Mouse (Mus musculus) hindbrain, embryonic 10.5 days (tissue): Measurements from ENCODE around the gene A930004D18Rik. TPM values are rescaled to one million over a fixed set of nuclear protein-coding genes. Genes with fewer than 3 reads are reported as not detected.
"Not testable (repeated sequence)": the region's sequence is repeated elsewhere in the genome, so short reads cannot be mapped to it uniquely, and the experiment has no call there.

Experiments
- DNase-seq: peaks from one replicate; pipeline ENCODE4 v3.0.0-alpha.2; 2017; ENCODE audit warnings: low spot score
- H3K27ac ChIP-seq: fragments of 300-500 bp; sonication (generic); 2 replicates; pipeline ENCODE4 v1.5.1; 2016; ENCODE audit warnings: mild to moderate bottlenecking, moderate library complexity
- H3K27me3 ChIP-seq: fragments of 300-500 bp; sonication (generic); 2 replicates; pipeline ENCODE4 v1.6.1; 2016; ENCODE audit warnings: mild to moderate bottlenecking; ENCODE audit not compliant: poor library complexity, insufficient read depth, severe bottlenecking
- H3K36me3 ChIP-seq: fragments of 300-500 bp; sonication (generic); 2 replicates; pipeline ENCODE4 v1.6.1; 2016; ENCODE audit warnings: mild to moderate bottlenecking, moderate library complexity
- H3K4me1 ChIP-seq: fragments of 300-500 bp; sonication (generic); replicated peaks from 2 replicates; pipeline ENCODE4 v1.6.1; 2016; ENCODE audit warnings: mild to moderate bottlenecking
- H3K4me3 ChIP-seq: fragments of 300-500 bp; sonication (generic); 2 replicates; pipeline ENCODE4 v1.5.1; 2016; ENCODE audit warnings: mild to moderate bottlenecking, moderate library complexity
- H3K9me3 ChIP-seq: fragments of 300-500 bp; sonication (generic); 2 replicates; pipeline ENCODE4 v1.6.1; 2016; ENCODE audit warnings: mild to moderate bottlenecking, moderate library complexity
- WGBS: fragments of 180-500 bp; shearing (Covaris S2); methylation state at CpG from one replicate; pipeline ENCODE4 v1.1.7; 2016; 5-methylcytosine and 5-hydroxymethylcytosine counted together
- polyA plus RNA-seq: library from polyadenylated mRNA; unstranded; fragments of >200 nt; fragmentation: Nextera tagmentation; extraction: Ambion mirVana; gene quantifications from 2 replicates; pipeline ENCODE4 v1.2.1, GENCODE M21; 2016

A930004D18Rik gene
- polyA plus RNA-seq, 1 experiment from 2014 or later = 22.5 TPM

DNA sequence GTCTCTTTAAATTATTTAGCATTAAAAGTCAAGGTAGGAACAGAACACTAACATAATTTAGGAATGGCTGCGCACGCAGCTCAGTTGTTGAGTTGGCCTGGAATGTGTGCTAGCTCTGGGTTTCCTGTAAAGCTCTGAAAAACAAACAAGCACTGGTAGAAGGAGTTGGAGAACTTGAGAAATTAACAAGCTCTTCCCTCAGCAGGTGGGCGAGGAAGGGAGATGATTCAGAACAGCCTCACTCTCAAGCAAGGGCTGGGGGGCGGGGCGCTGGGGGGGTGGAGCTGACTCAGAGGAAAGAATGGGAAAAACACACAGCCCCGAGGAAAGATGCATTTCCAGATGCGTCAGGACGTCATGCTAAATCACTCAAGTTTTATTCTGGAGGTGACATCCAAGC is 32.4 kb downstream of the A930004D18Rik start:
- peak; percentile 20 for DNase-seq
- H3K4me1 ChIP-seq = peaks cover 7% of the 10 kb centered on the region; the same call in 1 of the 2 replicates
- no peak overlapping the region for H3K27ac ChIP-seq
- H3K36me3 ChIP-seq = no peaks in the 10 kb centered on the region
- no peaks in the 10 kb centered on the region for H3K9me3 ChIP-seq
- H3K4me3 ChIP-seq = no peak overlapping the region
- H3K27me3 ChIP-seq = no peaks in the 10 kb centered on the region
- WGBS = 26% methylated on average over 8 of the region's 8 CpGs

- H3K4me1 ChIP-seq = peaks cover 7% of the 10 kb centered on the region; the same call in 1 of the 2 replicates
- no peaks in the 10 kb centered on the region for H3K36me3 ChIP-seq
- no peak overlapping the region for H3K4me3 ChIP-seq
- no peak overlapping the region for H3K27ac ChIP-seq
- no peak for DNase-seq
- H3K9me3 ChIP-seq = no peaks in the 10 kb centered on the region
- no peaks in the 10 kb centered on the region for H3K27me3 ChIP-seq
- WGBS = 85% methylated on average over 4 of the region's 4 CpGs
Measured at GRCm38 (mm10) chr2:18004286-18004685, 33.3 kb downstream of the A930004D18Rik start.

- H3K36me3 ChIP-seq = no peaks in the 10 kb centered on the region
- no peak overlapping the region for H3K4me3 ChIP-seq
- no peaks in the 10 kb centered on the region for H3K27me3 ChIP-seq
- H3K27ac ChIP-seq = no peak overlapping the region
- no peaks in the 10 kb centered on the region for H3K9me3 ChIP-seq
- DNase-seq = no peak
- H3K4me1 ChIP-seq = peaks cover 7% of the 10 kb centered on the region; the same call in 1 of the 2 replicates
- WGBS = 96% methylated on average over 3 of the region's 3 CpGs
Measured at GRCm38 (mm10) chr2:18002306-18002705, 35.2 kb downstream of the A930004D18Rik start.

DNA sequence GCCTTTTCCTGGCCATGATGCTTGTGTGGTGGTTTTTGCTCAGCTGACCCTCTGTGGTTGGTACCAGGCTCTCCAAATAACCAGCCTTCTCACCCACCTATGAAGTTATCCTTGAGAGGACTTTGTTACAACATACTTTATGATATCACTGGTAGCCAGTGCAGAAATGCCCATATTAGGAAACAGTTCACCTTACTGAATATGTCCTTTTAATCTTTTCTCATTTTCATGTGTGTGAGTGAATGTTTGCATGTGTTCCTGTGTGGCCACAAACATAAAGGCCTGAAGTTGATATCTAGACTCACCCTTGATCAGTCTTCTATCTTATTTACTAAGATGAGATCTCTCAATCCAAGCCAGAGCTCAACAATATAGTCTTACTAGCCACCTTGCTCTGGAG is 40.7 kb downstream of the A930004D18Rik start, which contains the start of gene H2al2a:
Gene H2al2a, minus strand, starts transcription at position 101 of the 400 bp plus-strand sequence.
- Histone ChIP-seq H3K27ac (no peak within 1 kb of the TSS), H3K36me3 (no peaks in the 10 kb centered on the region), H3K27me3 (no peaks in the 10 kb centered on the region), H3K9me3 (no peaks in the 10 kb centered on the region), H3K4me1 (no peaks in the 10 kb centered on the region), H3K4me3 (no peak within 1 kb of the TSS)
- DNase-seq = no peak

DNA sequence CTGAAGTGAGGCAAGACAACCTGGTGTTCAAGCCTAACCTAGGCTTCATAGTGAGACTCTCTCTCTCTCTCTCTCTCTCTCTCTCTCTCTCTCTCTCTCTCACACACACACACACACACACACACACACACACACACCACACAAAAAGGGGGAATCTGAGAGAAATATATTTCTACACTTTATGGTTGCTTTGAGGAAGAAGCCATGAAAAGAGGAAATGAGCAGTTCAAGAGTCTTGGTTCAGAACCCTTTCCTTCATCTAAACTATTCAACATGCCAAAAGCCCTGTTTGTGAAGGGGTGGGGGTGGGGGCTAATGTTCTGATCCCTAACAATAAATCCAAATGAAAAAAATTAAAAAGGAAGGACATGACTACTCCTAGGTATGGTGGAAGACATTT is 48.0 kb downstream of the A930004D18Rik start:
- DNase-seq = no peak
- no peaks in the 10 kb centered on the region for H3K36me3 ChIP-seq
- no peak overlapping the region for H3K27ac ChIP-seq
- H3K4me3 ChIP-seq = no peak overlapping the region
- no peaks in the 10 kb centered on the region for H3K4me1 ChIP-seq
- H3K27me3 ChIP-seq = no peaks in the 10 kb centered on the region
- peaks cover 8% of the 10 kb centered on the region; the same call in 1 of the 2 replicates for H3K9me3 ChIP-seq

GRCm38 (mm10) chr2:17989115-17989514 is 48.4 kb downstream of the A930004D18Rik start:
- Histone ChIP-seq H3K4me1 (no peaks in the 10 kb centered on the region), H3K4me3 (no peak overlapping the region), H3K36me3 (no peaks in the 10 kb centered on the region), H3K9me3 (peaks cover 8% of the 10 kb centered on the region; the same call in 1 of the 2 replicates), H3K27ac (no peak overlapping the region), H3K27me3 (no peaks in the 10 kb centered on the region)
- DNase-seq = no peak
- WGBS = 57% methylated on average over 3 of the region's 3 CpGs

- no peaks in the 10 kb centered on the region for H3K27me3 ChIP-seq
- no peak for DNase-seq
- no peaks in the 10 kb centered on the region for H3K36me3 ChIP-seq
- 96% methylated on average over 3 of the region's 3 CpGs for WGBS
- no peaks in the 10 kb centered on the region for H3K4me1 ChIP-seq
- H3K4me3 ChIP-seq = no peak overlapping the region
- peaks cover 8% of the 10 kb centered on the region; the same call in 1 of the 2 replicates for H3K9me3 ChIP-seq
- no peak overlapping the region for H3K27ac ChIP-seq
Measured at GRCm38 (mm10) chr2:17986694-17987093, 50.8 kb downstream of the A930004D18Rik start.

DNA sequence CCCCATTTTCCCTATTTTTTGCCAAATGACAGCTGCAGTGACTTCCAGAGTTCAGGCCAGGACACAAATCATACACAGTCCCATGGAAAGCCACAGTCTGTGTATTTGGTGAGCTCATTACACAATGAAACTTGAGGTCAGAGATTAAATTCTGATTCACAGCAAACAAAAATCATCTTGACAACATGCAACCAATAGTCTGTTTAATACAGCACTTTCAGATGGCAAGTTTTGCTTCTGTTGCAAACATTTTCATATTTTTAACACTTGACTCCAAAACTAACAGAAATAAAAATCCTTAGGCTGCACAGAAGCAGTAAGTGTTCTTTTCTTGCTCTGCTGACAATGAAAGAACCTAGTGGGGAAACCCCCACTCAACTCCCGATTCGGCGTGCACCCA is 52.8 kb downstream of the A930004D18Rik start:
- Histone ChIP-seq H3K27me3 (no peaks in the 10 kb centered on the region), H3K27ac (no peak overlapping the region), H3K4me3 (no peak overlapping the region), H3K9me3 (0 out of 2 replicates have a peak, but pooled peaks cover 3% of the 10 kb centered on the region), H3K4me1 (no peaks in the 10 kb centered on the region), H3K36me3 (no peaks in the 10 kb centered on the region)
- 96% methylated on average over 3 of the region's 3 CpGs for WGBS
- DNase-seq = no peak

DNA sequence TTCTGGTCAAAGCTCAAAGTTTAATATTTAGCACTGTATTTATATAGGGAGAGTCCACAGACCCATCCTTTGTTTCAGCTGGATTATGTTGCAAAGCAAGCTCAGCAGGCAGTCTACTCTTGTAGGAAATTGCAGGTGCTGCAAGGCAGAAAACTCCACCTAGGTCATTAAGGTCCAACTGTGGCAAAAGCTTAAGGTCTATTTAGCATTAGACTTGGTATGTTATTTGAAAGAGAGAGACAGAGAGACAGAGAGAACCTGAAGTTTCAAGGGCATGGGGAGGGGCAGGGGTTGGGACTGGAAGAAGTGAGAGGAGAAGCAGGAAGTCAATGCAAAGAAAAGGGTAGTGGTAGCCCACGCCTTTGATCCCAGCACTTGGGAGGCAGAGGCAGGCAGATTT is 54.8 kb downstream of the A930004D18Rik start:
- 0 out of 2 replicates have a peak, but pooled peaks cover 3% of the 10 kb centered on the region for H3K9me3 ChIP-seq
- no peaks in the 10 kb centered on the region for H3K27me3 ChIP-seq
- no peaks in the 10 kb centered on the region for H3K4me1 ChIP-seq
- no peak overlapping the region for H3K27ac ChIP-seq
- DNase-seq = no peak
- H3K36me3 ChIP-seq = no peaks in the 10 kb centered on the region
- H3K4me3 ChIP-seq = no peak overlapping the region
- 86% methylated on average over 1 of the region's 1 CpGs for WGBS

DNA sequence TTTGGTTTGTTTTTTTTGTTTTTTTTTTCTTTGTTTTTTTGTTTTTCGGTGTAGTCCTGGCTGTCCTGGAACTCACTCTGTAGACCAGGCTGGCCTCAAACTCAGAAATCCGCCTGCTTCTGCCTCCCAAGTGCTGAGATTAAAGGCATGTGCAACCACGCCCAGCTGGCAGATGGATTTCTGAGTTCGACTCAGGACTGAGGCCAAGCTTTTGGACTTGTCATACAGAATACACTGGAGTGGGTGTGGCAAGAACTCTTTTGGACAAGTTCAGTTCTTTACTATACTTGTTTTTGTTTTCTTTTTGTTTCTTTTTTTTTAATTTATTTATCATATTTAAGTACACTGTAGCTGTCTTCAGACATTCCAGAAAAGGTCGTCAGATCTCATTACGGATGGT is 58.8 kb downstream of the A930004D18Rik start:
- Histone ChIP-seq H3K9me3 (no peaks in the 10 kb centered on the region), H3K4me3 (no peak overlapping the region), H3K27ac (no peak overlapping the region), H3K36me3 (no peaks in the 10 kb centered on the region), H3K4me1 (peaks cover 9% of the 10 kb centered on the region), H3K27me3 (no peaks in the 10 kb centered on the region)
- DNase-seq = no peak
- 92% methylated on average over 6 of the region's 6 CpGs for WGBS

- H3K9me3 ChIP-seq, DNase-seq, H3K36me3 ChIP-seq, H3K4me1 ChIP-seq, H3K4me3 ChIP-seq, H3K27me3 ChIP-seq, H3K27ac ChIP-seq: not testable (repeated sequence)
- 95% methylated on average over 7 of the region's 7 CpGs for WGBS
Measured at GRCm38 (mm10) chr2:17978251-17978650, 59.3 kb downstream of the A930004D18Rik start.

- not testable (repeated sequence) for H3K27me3 ChIP-seq, H3K4me1 ChIP-seq, H3K36me3 ChIP-seq, H3K27ac ChIP-seq, DNase-seq, H3K4me3 ChIP-seq, H3K9me3 ChIP-seq
Measured at GRCm38 (mm10) chr2:17977645-17978044, 59.9 kb downstream of the A930004D18Rik start.

DNA sequence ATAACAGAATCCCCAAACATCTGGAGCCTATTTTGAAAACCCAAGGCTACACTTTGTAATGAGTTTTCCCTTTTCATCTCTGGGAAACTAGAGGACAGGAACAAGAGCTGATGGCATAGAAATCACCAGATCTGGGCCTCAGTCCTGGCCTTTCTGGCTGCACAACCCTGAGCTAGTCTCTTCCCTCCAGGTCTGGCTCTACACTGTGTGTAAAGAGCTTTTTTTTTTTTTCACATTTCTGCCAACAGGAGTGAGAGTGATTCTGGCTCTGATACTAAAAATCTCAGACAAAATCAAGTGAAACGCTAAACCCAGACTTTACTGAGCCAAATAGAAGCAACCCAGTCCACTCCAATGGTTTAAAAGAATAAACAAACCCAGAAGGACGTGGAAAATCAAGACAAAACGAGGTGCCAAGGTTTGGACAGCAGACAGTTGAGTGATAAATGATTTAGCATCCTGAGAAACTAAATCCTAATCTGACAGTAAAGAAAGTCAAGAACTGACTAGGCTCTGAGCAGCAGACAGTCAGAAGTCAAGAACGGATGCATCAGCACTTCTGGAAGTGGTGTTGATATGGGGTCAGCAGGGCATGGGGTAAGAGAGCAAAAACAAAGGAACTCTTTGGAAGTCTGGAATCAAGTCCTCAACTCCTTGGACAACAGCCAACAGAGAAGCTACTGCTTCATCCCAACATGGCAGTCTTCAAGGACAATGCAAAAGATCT is 61.8 kb downstream of the A930004D18Rik start:
- H3K27me3 ChIP-seq = no peaks in the 10 kb centered on the region
- H3K27ac ChIP-seq = no peak overlapping the region
- no peaks in the 10 kb centered on the region for H3K36me3 ChIP-seq
- H3K9me3 ChIP-seq = no peaks in the 10 kb centered on the region
- peaks cover 20% of the 10 kb centered on the region for H3K4me1 ChIP-seq
- DNase-seq = no peak
- H3K4me3 ChIP-seq = no peak overlapping the region
- WGBS = 73% methylated on average over 4 of the region's 4 CpGs
